Mouse (Mus musculus) forebrain, postnatal 0 days (tissue): ENCODE results near the gene Skap2. TPM values are rescaled to one million over a fixed set of nuclear protein-coding genes. Genes with fewer than 3 reads are reported as not detected.
A peak's percentile ranks its signal among the peaks of the same experiment; 100 is the strongest.

Experiments used
- ATAC-seq: fragments of 200-750 bp; cut with Nextera tagmentation; 2 replicates; pipeline ENCODE4 v1.8.0; 2017; ENCODE audit warnings: mild to moderate bottlenecking, moderate library complexity
- DNase-seq: peaks from one replicate; pipeline ENCODE4 v3.0.0-alpha.2; 2015
- H3K27ac ChIP-seq: fragments of 300-500 bp; sonication (generic); 2 replicates; pipeline ENCODE4 v1.5.1; 2014; ENCODE audit warnings: low read depth, mild to moderate bottlenecking, antibody characterized with exemption, low read length, moderate library complexity, mixed read lengths
- H3K27me3 ChIP-seq: fragments of 300-500 bp; sonication (generic); 2 replicates; pipeline ENCODE4 v1.6.1; 2014; ENCODE audit warnings: mild to moderate bottlenecking, low read length, mixed read lengths; ENCODE audit not compliant: insufficient read depth
- H3K36me3 ChIP-seq: fragments of 300-500 bp; sonication (generic); 2 replicates; pipeline ENCODE4 v1.6.1; 2014; ENCODE audit warnings: mild to moderate bottlenecking, moderate library complexity; ENCODE audit not compliant: insufficient read depth
- H3K4me1 ChIP-seq: fragments of 300-500 bp; sonication (generic); 2 replicates; pipeline ENCODE4 v1.6.1; 2014; ENCODE audit warnings: antibody characterized with exemption; ENCODE audit not compliant: insufficient read depth
- H3K4me2 ChIP-seq: fragments of 300-500 bp; sonication (generic); 2 replicates; pipeline ENCODE4 v1.6.1; 2014; ENCODE audit warnings: low read depth, mild to moderate bottlenecking, moderate library complexity
- H3K4me3 ChIP-seq: fragments of 300-500 bp; sonication (generic); 2 replicates; pipeline ENCODE4 v1.5.1; 2014; ENCODE audit warnings: low read depth, low read length, mixed read lengths
- H3K9ac ChIP-seq: fragments of 300-500 bp; sonication (generic); 2 replicates; pipeline ENCODE4 v1.6.1; 2014; ENCODE audit warnings: mild to moderate bottlenecking
- H3K9me3 ChIP-seq: fragments of 300-500 bp; sonication (generic); 2 replicates; pipeline ENCODE4 v1.6.1; 2016; ENCODE audit warnings: low read length
- CTCF ChIP-seq: sonication (generic); IDR thresholded peaks from 2 replicates; pipeline ENCODE4 v1.5.1; 2016; ENCODE audit warnings: antibody characterized with exemption, control low read depth, low read depth
- WGBS: fragments of 180-500 bp; shearing (Covaris S2); extraction: QIAGEN DNeasy Blood & Tissue Kit; methylation state at CpG from one replicate; pipeline ENCODE4 v1.1.7; 2014; 5-methylcytosine and 5-hydroxymethylcytosine counted together
- polyA plus RNA-seq: library from polyadenylated mRNA; unstranded; fragments of >200 nt; fragmentation: Nextera tagmentation; extraction: Ambion mirVana; gene quantifications from 2 replicates; pipeline ENCODE4 v1.2.1, GENCODE M21; 2015
- total RNA-seq: library from RNA; depleted of rRNA; stranded (reverse); fragments of >200 nt; gene quantifications from 2 replicates; pipeline ENCODE4 v1.2.3, GENCODE M21; 2014; rRNA removed

Skap2 gene
- 4.7 and 5.1 TPM in 2 replicates for total RNA-seq
- polyA plus RNA-seq, result 6.2 and 6.6 TPM in 2 replicates

DNA sequence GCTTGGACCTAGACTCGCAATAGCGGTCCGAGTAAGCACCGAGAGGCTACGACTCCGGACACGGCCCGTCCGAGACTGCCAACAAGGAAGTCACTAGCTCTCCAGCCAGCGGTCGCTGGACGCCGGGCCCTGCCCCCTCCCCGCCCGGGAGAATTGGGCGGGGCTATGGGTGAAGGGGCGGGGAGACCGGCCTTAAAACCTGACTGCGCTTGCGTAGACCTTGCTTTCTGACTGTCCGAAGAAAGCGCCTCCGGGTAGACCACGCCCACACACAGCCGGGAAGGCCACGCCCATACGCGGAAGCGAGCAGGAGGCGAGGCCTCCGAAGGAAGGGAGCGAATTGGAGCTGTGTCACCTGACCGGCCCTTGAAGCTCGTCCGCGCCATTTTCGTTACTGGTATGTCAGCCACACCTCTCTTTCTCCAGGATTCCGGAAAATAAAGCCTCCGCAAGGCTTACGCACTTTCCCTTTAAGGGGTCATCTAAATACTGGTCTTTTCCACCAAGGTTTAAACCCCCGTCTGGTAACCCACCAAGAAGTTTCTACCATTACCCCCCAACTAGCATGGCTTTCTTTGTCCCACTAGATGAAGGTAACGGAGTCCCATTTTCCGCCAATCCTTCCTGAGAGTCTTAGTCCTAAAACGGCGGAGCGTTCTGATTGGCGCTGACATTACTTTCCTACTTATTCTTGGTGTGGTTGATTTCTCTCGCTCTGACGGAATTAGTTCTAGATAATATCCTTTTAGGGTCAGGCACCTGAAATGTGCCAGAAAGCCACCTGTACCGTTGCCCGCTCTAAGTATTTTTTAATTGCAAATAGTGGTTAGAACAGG is at the start of gene Skap2:
Skap2 (minus strand) TSS at position 141 of the 836 bp plus-strand sequence.
- Histone ChIP-seq H3K27me3 (peaks cover 46% of the 10 kb centered on the region), H3K4me3 (peak within 1 kb of the TSS; percentile 61)

DNA sequence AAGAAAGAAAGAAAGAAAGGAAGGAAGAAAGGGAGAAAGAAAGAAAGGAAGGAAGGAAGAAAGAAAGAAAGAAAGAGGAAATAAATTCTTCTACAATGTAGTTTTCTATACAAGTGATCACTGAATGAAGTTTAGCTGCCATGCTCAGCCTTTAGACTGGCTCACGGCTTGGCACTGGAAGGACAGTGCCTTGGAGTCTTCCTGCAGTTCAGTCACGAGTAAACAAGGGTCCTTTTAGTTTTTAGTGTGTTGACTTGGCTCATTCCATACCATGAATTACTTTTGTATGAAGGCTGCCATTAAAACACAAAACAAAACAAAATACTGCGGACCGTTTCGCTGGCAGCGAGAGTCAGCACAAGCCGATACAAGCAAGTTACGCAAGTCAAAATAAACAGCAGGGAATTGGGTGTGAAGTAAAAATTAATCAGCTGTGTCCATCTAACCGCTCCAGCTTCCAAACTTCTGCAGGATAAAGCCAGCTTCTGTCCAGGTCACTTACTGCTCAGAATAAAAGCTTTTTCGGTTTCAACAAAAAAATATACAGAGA is 46.6 kb upstream of the Skap2 start:
- 40% methylated on average over 10 of the region's 10 CpGs for WGBS
- Histone ChIP-seq H3K36me3 (no peaks in the 10 kb centered on the region), H3K4me2 (no peak overlapping the region), H3K9ac (no peak overlapping the region), H3K4me1 (no peaks in the 10 kb centered on the region; the same call in 1 of the 2 replicates), H3K9me3 (no peaks in the 10 kb centered on the region), H3K27me3 (no peaks in the 10 kb centered on the region), H3K27ac (no peak overlapping the region), H3K4me3 (no peak overlapping the region)
- ATAC-seq, result no peak
- no peak for DNase-seq
- no peak for TF ChIP-seq CTCF

More for the DNA sequence above, at the start of gene Skap2:
- Histone ChIP-seq H3K9me3 (no peaks in the 10 kb centered on the region), H3K4me1 (0 out of 2 replicates have a peak, but pooled peaks cover 5% of the 10 kb centered on the region), H3K9ac (peak within 1 kb of the TSS; percentile 53), H3K27ac (no peak within 1 kb of the TSS), H3K4me2 (peak within 1 kb of the TSS; percentile 91), H3K36me3 (no peaks in the 10 kb centered on the region)
- 1% methylated on average over 51 of the region's 51 CpGs for whole genome bisulfite sequencing
- TF ChIP-seq CTCF, result no peak
- DNase-seq, result peak; percentile 96
- peak; percentile 99 for ATAC-seq

- Histone ChIP-seq H3K9me3 (no peaks in the 10 kb centered on the region), H3K27me3 (no peaks in the 10 kb centered on the region), H3K27ac (no peak overlapping the region), H3K4me2 (no peak overlapping the region), H3K4me1 (no peaks in the 10 kb centered on the region), H3K36me3 (no peaks in the 10 kb centered on the region), H3K9ac (no peak overlapping the region), H3K4me3 (no peak overlapping the region)
- DNase-seq (no peak), ATAC-seq (no peak)
- no peak for TF ChIP-seq CTCF
- 22% methylated on average over 5 of the region's 5 CpGs for WGBS
Measured at GRCm38 (mm10) chr6:52058120-52058519, 45.8 kb upstream of the Skap2 start.

DNA sequence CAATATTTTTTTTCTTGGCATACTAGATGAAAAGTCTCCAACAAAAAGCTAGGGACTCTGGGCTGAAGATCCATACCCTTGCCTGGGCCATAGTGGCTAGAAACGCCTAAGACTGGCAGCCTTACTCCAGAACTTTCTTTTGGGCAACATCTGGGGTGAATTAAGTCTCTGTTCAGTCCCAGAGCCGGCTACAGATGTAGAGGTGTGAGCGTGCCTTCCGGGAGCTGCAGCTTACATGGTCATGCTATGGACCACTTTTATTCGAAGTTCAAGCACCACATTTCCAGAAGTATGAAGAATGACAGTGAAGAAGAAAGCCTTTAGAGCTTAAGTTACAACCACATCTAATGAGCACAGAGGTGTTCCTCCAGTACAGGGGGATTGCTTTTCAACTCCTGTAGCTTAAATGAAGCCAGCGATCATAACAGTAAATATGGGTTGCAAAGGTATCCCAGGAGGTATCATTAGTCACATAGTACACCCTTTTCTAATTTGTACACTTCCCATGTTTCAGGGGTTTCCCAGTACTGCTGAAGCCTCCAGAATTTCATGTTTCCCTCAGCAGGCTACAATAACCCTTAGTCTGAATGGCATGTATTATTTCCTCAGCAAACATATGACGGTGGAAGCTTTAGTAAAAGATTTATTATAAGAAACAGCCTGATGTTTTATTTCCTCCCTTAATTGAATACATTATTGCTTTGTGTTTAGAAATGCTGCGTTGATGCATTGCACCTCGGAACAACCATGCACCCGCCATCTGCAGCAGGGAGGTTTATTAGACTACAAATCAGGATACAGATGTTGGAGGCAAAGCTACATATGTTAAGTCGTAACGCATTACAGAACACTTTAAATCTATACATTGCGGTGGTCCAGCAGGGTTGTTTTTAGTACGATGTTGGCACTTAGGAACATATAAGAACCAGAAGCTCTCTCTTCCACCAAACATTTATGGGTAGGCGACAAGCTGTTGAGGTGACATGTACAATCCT is 41.5 kb upstream of the Skap2 start:
- DNase-seq (no peak), ATAC-seq (no peak)
- Histone ChIP-seq H3K4me2 (no peak overlapping the region), H3K9ac (no peak overlapping the region), H3K27ac (no peak overlapping the region), H3K4me3 (no peak overlapping the region), H3K9me3 (no peaks in the 10 kb centered on the region), H3K36me3 (no peaks in the 10 kb centered on the region), H3K4me1 (no peaks in the 10 kb centered on the region), H3K27me3 (no peaks in the 10 kb centered on the region)
- TF ChIP-seq CTCF, result no peak
- 86% methylated on average over 15 of the region's 15 CpGs for WGBS

DNA sequence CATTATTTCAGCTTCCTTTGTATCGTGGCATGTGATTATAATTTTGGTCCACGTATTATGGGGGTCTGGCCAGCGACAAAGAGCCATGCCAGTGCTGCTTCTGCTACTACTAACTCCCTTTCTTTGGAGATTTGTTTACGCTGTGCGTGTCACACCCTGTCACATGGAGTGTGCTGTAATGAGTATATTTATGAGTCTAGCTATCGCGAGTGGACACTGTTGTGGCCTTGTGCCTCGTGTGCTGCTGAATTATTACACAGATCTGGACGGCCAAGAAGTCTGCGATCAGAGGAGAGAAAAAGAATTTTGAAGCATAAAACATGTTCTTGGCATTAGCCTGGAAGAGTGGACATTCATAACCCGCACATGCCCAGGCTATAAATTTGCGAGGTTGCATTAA is 37.7 kb upstream of the Skap2 start:
- Histone ChIP-seq H3K9me3 (no peaks in the 10 kb centered on the region), H3K9ac (no peak overlapping the region), H3K27ac (no peak overlapping the region), H3K27me3 (no peaks in the 10 kb centered on the region), H3K4me1 (no peaks in the 10 kb centered on the region), H3K4me3 (no peak overlapping the region), H3K4me2 (no peak overlapping the region), H3K36me3 (no peaks in the 10 kb centered on the region)
- ATAC-seq, result no peak
- DNase-seq, result no peak
- no peak for TF ChIP-seq CTCF
- 83% methylated on average over 12 of the region's 12 CpGs for WGBS

- no peak for DNase-seq
- Histone ChIP-seq H3K36me3 (no peaks in the 10 kb centered on the region), H3K27me3 (no peaks in the 10 kb centered on the region), H3K9ac (no peak overlapping the region), H3K27ac (no peak overlapping the region), H3K4me1 (no peaks in the 10 kb centered on the region), H3K9me3 (no peaks in the 10 kb centered on the region), H3K4me2 (no peak overlapping the region), H3K4me3 (no peak overlapping the region)
- ATAC-seq, result no peak
- WGBS, result 62% methylated on average over 5 of the region's 5 CpGs
- TF ChIP-seq CTCF, result no peak; the same call in 1 of the 2 replicates
Measured at GRCm38 (mm10) chr6:52045517-52045916, 33.2 kb upstream of the Skap2 start.
